Mouse (Mus musculus) forelimb bud, embryonic 11.5 days (tissue): ENCODE measurements around the gene Gm49358.

Experiments used
- DNase-seq: peaks from one replicate; pipeline ENCODE4 v3.0.0-alpha.2; 2012; ENCODE audit warnings: low read depth, low spot score

Gm49358 gene

GRCm38 (mm10) chr10:86814292-86815131 is 50.7 kb downstream of the Gm49358 start:
- no peak for DNase-seq

GRCm38 (mm10) chr10:86815133-86815532 is 51.4 kb downstream of the Gm49358 start:
- no peak for DNase-seq

- DNase-seq: no peak
Measured at GRCm38 (mm10) chr10:86819649-86820165, 55.9 kb downstream of the Gm49358 start.

- DNase-seq: no peak
Measured at GRCm38 (mm10) chr10:86821014-86821413, 57.2 kb downstream of the Gm49358 start.

GRCm38 (mm10) chr10:86824093-86824492 is 60.3 kb downstream of the Gm49358 start:
- DNase-seq: no peak

GRCm38 (mm10) chr10:86824871-86825270 is 61.1 kb downstream of the Gm49358 start:
- DNase-seq: no peak

GRCm38 (mm10) chr10:86825871-86826522 is 62.2 kb downstream of the Gm49358 start:
- no peak for DNase-seq

- no peak for DNase-seq
Measured at GRCm38 (mm10) chr10:86826929-86827328, 63.2 kb downstream of the Gm49358 start.

GRCm38 (mm10) chr10:86828221-86829135 is 64.7 kb downstream of the Gm49358 start:
- no peak for DNase-seq

GRCm38 (mm10) chr10:86829515-86829914 is 65.7 kb downstream of the Gm49358 start:
- DNase-seq: no peak

- no peak for DNase-seq
Measured at GRCm38 (mm10) chr10:86836784-86837183, 73.0 kb downstream of the Gm49358 start.

- DNase-seq: no peak
Measured at GRCm38 (mm10) chr10:86838827-86839226, 75.1 kb downstream of the Gm49358 start.

GRCm38 (mm10) chr10:86842659-86843058 is 78.9 kb downstream of the Gm49358 start:
- DNase-seq: no peak

GRCm38 (mm10) chr10:86846926-86847467 is 83.2 kb downstream of the Gm49358 start:
- no peak for DNase-seq

- no peak for DNase-seq
Measured at GRCm38 (mm10) chr10:86849087-86849486, 85.3 kb downstream of the Gm49358 start.

- DNase-seq: no peak
Measured at GRCm38 (mm10) chr10:86849508-86849907, 85.7 kb downstream of the Gm49358 start.

GRCm38 (mm10) chr10:86852160-86852559 is 88.4 kb downstream of the Gm49358 start:
- DNase-seq: no peak

- DNase-seq: no peak
Measured at GRCm38 (mm10) chr10:86853433-86853832, 89.7 kb downstream of the Gm49358 start.

GRCm38 (mm10) chr10:86860396-86860795 is 96.6 kb downstream of the Gm49358 start:
- no peak for DNase-seq

GRCm38 (mm10) chr10:86862496-86862895 is 98.7 kb downstream of the Gm49358 start:
- DNase-seq: no peak

GRCm38 (mm10) chr10:86863429-86863828 is 99.7 kb downstream of the Gm49358 start:
- DNase-seq: no peak
